Mouse (Mus musculus) heart, postnatal 25 days (tissue): ENCODE measurements around the gene Gm20388. TPM values are rescaled to one million over a fixed set of nuclear protein-coding genes. Genes with fewer than 3 reads are reported as not detected.

Experiments
- DNase-seq: peaks from one replicate; pipeline ENCODE4 v3.0.0; 2022; ENCODE audit warnings: low spot score
- intact Hi-C: fragments of 180-260 bp; cut with DNase I; formaldehyde crosslinking; loops from one replicate; pipeline ENCODE4 v1.15.1; 2025
- total RNA-seq, 2 experiments: library from RNA; stranded (reverse); gene quantifications; 2 replicates each; pipeline ENCODE4 v1.2.3; 2021

Gene Gm20388
- total RNA-seq, 2 experiments from 2014 or later: 2.7 TPM; not detected in 1

GRCm38 (mm10) chr8:120177318-120178123 is 266.9 kb downstream of the Gm20388 start, which contains the start of gene Fam92b:
Gene Fam92b (minus strand): TSS chr8:120177466.
- no peak for DNase-seq
- intact Hi-C loops: loop anchor here (5.0 kb wide), 2 partner anchors 35 to 420 kb away; no protein-coding TSS in a partner anchor

DNA sequence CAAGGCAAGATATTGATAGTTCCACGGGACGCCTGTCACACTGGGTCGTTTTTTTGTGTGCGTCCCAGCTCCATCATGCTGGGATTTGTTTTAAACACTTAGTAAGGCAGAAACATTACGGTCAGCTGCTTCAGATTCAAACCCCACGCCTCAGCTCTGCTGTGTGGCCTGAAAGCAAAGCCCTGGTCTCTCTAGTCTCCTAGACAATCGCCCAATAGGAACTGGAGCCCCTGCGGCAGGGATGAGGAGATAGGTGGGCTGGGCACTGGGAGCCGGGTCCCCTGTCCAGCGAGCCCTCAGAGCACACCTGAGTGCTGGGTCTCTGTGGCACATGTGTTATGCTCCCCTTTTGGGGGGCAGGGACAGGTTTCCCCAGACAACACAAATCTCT is 267.5 kb downstream of the Gm20388 start:
- intact Hi-C loops: loop anchor here (5.0 kb wide), 2 partner anchors 34 to 419 kb away; no protein-coding TSS in a partner anchor

DNA sequence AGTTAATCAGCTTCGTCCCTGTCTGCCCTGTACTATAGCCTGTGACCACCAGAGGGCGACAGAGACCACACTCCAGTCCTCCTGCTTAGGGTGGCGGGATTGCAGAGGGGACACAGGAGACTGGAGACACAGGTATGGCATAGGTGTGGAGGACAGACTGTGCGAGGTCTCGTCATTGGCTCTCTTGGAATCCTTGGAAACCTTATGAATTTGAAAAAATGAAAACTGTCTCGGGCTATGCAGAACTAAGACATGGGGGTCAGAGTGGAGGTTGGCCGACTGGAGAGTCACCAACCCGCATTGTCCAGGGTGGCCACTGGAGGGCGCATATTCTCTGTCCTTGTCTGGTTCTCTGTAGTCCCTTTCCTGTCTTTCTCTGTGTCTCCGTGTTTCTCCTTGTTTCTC is 268.4 kb downstream of the Gm20388 start:
- intact Hi-C loops: loop anchor here (1.0 to 5.0 kb wide), 4 partner anchors 33 to 418 kb away; no protein-coding TSS in a partner anchor
- peak; percentile 74 for DNase-seq

More for the DNA sequence above, 267.5 kb downstream of the Gm20388 start:
- DNase-seq: no peak

GRCm38 (mm10) chr8:120180445-120180970 is 269.9 kb downstream of the Gm20388 start:
- DNase-seq: no peak

GRCm38 (mm10) chr8:120181274-120181673 is 270.6 kb downstream of the Gm20388 start:
- DNase-seq: no peak
- intact Hi-C loops: loop anchor here (5.0 kb wide), 1 partner anchor 51 kb away; no protein-coding TSS in a partner anchor

More at GRCm38 (mm10) chr8:120180445-120180970, 269.9 kb downstream of the Gm20388 start:
- intact Hi-C loops: loop anchor here (5.0 kb wide), 1 partner anchor 52 kb away; no protein-coding TSS in a partner anchor

GRCm38 (mm10) chr8:120181861-120182414 is 271.3 kb downstream of the Gm20388 start:
- DNase-seq: no peak
- intact Hi-C loops: loop anchor here (5.0 kb wide), 1 partner anchor 50 kb away; no protein-coding TSS in a partner anchor

- DNase-seq: no peak
- intact Hi-C loops: loop anchor here (5.0 kb wide), 1 partner anchor 48 kb away; no protein-coding TSS in a partner anchor
Measured at GRCm38 (mm10) chr8:120184366-120184765, 273.7 kb downstream of the Gm20388 start.

DNA sequence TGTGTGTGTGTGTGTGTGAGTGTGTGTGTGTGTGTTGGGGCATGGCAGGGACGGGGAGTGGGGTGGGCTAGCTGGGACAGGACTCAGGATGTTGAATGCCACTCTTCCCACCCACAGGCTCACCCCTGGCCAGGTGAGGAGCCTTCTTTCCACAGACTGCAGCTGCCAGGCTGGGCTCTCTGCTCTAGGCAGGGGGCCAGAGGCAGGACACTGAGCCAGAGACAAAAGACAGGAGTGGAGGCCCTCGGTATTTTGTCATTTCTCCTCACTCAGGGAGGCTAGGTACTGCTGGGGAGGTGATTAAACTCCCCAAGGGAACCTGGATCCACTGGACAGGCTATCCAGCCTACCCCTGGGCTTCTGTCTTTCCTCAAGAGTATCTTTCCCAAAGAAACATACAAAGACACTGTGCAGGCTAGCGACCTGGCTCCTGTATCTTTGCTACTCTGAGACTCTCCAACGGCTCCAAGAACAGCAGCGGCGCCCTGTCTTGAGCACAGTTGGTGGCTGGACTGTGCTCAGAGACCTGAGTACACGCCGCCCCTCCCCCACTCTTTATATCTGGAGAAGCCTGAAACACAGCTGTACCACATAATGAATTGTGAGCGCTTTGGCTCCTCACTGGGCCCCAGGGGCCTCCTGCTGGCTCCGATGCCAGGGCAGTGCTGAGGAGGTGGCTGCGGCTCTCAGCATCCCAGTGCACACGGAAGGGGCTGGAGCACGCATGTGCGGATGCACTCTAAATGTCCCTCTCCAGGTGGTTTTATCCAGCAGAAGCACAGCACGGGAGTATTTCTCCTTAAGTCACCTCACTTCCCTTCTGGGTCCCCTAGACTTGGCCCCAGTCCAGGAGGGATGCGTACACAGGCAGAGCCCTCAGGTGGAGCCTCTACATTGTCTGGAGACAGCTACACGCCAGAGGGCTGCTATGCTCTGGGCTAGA is 274.5 kb downstream of the Gm20388 start:
- intact Hi-C loops: loop anchor here (5.0 kb wide), 1 partner anchor 47 kb away; no protein-coding TSS in a partner anchor
- DNase-seq: peak; percentile 43

- intact Hi-C loops: no loop called here
- peak; percentile 79 for DNase-seq
Measured at GRCm38 (mm10) chr8:120186454-120186853, 275.8 kb downstream of the Gm20388 start.

- peak; percentile 83 for DNase-seq
- intact Hi-C loops: no loop called here
Measured at GRCm38 (mm10) chr8:120188510-120188909, 277.9 kb downstream of the Gm20388 start.

DNA sequence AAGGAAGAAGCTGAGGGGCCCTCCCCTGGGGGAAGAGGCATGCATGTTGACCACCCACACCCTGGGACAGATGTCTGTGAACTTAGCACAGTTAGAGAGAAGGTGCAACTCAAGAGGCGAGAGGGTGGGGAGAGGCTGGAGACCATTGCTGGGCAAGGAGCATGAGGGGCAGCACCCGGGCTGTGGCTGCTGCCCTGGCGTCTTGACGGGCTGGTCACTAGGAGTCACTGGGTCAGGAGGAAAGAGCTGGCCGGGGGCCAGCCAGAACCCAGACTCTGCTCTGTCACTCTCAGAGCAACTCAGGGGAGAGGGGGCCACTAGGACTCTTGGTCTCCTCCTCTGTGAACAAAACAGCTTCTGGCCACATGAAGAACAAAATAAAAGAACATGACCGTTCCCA is 278.8 kb downstream of the Gm20388 start:
- DNase-seq: no peak
- intact Hi-C loops: no loop called here

DNA sequence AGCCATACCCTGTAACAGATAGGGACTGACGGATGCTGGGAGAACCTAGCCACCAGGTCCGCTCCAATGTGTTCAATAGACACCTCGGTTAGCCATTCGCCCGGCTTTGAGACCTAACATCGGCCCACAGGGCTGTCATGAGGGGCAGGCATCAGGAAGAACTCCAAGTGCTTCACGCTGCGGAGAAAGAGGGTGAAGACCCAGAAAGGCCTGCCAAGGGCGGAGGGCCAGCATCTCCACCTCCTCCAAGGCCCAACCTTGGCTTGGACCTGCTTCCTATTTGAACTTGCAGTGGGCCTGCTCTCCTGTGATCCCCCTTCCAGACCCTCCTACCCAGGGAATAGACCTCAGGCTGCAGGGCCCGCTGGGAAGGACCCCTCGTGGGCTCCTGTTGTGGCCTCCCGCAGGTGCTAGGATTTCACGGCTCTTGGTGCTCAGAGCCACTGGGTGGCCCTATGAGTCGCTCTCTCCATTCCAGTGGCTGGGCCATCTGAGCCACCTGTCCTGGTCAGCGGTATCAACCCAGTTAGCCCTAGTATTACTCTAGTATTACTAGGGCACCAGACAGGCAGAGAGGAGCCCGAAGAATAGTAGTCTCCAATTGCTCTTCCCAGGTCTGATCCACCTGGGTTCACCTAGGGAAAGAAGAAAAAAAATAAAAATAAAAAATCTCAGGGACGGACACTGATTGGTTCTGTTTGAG is 279.6 kb downstream of the Gm20388 start:
- intact Hi-C loops: no loop called here
- no peak for DNase-seq

DNA sequence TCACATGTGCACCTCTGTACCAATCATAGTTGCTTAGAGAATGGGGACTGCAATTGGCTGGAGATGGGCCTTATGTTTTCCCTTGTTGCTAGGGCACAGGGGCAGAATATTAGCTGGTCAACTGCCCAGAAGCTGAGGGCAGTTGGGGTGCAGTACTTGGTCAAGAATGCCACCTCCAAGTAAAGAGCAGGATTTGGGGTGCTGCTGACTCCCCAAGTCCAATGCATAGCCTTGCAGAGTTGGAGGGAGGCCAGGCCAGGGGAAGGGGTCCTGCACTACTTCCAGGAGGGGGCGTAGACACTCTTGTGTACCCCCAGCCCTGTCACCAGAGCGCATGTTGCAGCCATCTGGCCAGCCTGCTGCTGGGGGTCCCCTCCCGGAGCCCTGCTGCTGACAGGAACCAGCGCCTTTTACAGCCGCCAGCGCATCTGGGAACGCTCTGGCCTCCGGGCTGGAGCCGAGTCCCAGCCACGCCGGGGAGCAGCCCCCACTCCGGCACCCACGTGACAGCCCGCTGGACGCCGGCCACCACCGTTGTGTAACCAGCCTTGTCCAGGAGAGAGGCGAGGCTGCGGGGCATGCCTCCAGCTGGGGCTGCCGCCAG is 280.3 kb downstream of the Gm20388 start:
- DNase-seq: peak; percentile 94
- intact Hi-C loops: no loop called here

DNA sequence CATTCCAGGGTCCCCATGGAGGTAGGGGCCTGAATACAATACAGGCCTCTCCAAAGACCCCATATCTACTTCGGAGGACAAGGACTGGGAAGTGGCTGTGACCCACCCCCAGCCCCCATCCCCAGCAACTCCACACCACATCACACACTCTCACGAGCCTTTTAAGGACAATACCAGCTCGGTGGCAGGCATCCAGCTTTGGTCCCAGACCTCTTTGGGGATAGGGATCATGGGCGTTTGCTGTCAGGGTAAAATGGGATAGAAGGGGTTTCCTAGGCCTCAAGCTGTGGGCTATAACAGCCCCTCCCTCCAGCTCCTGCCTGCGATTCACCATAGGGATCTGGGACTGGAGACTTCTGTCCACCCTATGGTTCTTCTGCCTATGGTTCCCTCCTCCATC is 281.0 kb downstream of the Gm20388 start:
- intact Hi-C loops: no loop called here
- DNase-seq: no peak

DNA sequence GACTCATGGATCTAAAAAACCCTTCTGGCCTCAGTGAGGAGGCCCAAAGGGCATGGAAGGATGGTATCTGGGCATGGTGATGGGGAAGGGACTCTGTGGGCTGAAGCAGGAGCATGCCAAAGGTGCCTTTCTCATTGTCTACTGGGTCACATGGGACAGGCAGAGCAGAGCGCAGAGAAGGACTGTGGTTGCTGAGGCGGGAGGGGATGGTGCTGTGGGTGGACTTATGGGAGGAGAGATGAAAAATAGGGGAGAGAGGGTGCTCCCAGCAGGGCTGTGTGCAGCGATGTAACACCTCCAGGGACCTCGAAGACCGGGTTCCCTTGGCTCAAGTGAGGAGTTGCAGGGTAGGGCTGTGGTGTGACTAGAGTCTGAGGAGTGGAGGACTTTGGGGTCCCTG is 281.5 kb downstream of the Gm20388 start:
- intact Hi-C loops: no loop called here

DNA sequence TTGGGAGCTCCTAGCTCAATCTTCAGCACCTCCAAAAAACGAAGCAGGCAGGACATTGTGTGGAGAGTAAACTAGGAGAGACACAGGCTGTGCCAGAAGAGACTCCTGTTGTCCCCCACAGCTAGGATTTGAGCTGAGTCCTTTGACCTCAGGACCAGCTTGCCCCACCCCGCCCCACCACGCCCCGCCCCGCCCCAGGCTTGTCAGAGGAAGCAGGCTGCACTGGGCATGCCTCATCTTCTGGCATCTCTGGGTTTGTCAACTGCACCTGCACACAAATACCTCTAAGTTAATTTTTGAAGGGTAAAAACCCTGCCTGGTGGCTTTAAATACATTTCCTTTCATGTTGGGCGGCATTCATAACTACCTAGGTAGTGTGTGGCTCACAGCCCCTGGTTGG is 290.7 kb downstream of the Gm20388 start:
- intact Hi-C loops: no loop called here

More for the DNA sequence above, 281.5 kb downstream of the Gm20388 start:
- DNase-seq: no peak

GRCm38 (mm10) chr8:120202546-120202945 is 291.9 kb downstream of the Gm20388 start:
- DNase-seq: no peak
- intact Hi-C loops: no loop called here

More for the DNA sequence above, 290.7 kb downstream of the Gm20388 start:
- DNase-seq: no peak

DNA sequence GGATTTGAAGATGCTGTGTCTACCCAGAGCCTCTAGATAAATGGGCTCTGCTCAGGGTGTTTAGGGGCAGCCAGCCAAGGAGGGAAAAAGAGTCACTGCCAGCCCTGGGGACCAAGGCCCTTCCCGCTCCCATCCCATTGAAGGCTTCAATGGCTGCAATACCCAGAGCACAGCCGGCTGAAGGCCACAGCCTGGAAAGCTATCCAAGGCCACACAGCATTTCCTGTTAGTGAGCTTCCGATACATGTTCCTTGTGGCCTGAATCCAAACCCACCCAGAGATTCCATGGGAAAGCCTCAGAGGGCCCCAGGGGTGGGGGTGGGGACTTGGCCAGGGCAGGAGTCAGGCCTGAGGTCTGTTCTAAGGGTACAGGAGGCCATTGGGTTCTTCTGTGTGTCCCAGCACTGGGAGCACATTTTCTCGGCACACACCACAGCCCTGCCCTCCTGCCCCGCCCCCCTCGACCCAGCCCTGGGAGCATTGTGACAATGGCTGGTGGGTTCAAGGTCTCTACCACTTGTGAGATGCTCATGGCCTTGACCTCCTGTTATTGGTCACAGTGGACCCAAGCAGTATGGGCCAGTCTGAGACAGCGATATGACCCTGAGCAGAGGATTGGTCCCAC is 294.2 kb downstream of the Gm20388 start:
- DNase-seq: peak; percentile 65
- intact Hi-C loops: no loop called here
